Mouse (Mus musculus): ENCODE measurements around the gene Patl2. TPM values are rescaled to one million over a fixed set of nuclear protein-coding genes. Genes with fewer than 3 reads are reported as not detected.

The Patl2 gene
- polyA plus RNA-seq, 1 experiment from 2014 or later = not detected

DNA sequence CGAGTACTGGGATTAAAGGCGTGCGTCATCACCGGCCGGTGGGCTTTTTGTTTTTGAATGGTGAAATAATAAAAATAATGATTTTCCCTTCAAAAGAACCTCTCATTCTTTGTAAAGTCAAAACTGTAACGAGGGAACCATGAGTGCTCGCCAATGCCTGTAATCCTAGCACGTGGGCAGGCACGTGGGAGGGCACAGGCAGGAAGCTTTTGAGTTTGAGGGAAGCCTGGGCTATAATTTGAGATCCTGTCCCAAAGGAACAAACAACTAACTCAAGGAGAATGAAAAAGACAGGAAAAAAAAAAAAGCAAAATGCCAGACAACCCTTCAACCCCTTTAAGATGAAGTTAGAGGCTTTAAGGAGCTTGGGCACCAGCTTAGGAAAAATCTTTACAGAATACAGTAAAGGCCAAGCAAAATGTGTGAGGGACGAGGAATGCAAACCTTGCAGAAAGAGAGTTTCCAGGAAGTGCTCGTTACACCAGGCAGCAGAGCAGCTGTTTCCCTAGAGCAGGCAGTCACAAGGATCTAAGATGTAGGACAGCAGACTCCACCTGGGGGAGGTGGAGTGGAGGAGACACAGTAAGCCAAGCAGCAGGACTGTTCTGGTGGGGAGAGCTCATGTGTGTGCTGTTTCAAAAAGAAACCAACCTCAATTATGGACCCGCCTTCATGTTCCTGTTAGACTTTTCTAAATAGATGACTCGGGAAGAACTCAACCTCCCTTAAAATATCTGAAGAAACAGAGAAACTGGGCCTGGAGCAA is 22.4 kb downstream of the Patl2 start:
- peak overlapping the region; percentile 69 for H3K27ac ChIP-seq
- H3K36me3 ChIP-seq = no peaks in the 10 kb centered on the region
- H3K4me3 ChIP-seq = no peak overlapping the region
- no peak for ATAC-seq (ENCODE audit: insufficient number of reproducible peaks, low FRiP score, low TSS enrichment, low read depth)
- H3K9ac ChIP-seq = no peak overlapping the region
- H3K4me1 ChIP-seq = 0 out of 2 replicates have a peak, but pooled peaks cover 10% of the 10 kb centered on the region
- 50% methylated on average over 13 of the region's 13 CpGs for WGBS
- H3K27me3 ChIP-seq = no peaks in the 10 kb centered on the region
- no peaks in the 10 kb centered on the region for H3K9me3 ChIP-seq
- no peak overlapping the region for H3K4me2 ChIP-seq

DNA sequence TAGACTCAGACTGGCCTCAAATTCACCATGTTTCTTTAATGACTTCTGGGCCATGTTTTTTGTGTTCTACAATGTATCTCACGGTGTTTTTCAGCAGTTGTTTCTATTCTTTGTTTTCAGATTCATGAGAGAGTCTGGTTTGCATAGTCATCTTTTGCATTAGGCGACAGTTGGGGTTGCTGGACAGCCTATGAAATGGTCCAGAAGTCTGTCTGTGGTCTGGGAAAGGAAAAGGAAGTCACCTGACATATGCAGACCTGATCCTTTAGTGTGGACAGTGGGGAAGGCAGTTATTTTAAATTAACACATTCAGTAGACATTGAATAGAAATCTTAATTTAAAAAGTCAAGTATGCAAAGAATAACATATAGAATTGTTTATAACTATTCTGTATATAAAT is 23.5 kb downstream of the Patl2 start:
- Histone ChIP-seq H3K9ac (no peak overlapping the region), H3K27me3 (no peaks in the 10 kb centered on the region), H3K4me1 (0 out of 2 replicates have a peak, but pooled peaks cover 10% of the 10 kb centered on the region), H3K9me3 (no peaks in the 10 kb centered on the region), H3K4me2 (no peak overlapping the region), H3K36me3 (no peaks in the 10 kb centered on the region), H3K27ac (no peak overlapping the region), H3K4me3 (no peak overlapping the region)
- 83% methylated on average over 2 of the region's 2 CpGs for WGBS
- no peak for ATAC-seq (ENCODE audit: insufficient number of reproducible peaks, low FRiP score, low TSS enrichment, low read depth)

DNA sequence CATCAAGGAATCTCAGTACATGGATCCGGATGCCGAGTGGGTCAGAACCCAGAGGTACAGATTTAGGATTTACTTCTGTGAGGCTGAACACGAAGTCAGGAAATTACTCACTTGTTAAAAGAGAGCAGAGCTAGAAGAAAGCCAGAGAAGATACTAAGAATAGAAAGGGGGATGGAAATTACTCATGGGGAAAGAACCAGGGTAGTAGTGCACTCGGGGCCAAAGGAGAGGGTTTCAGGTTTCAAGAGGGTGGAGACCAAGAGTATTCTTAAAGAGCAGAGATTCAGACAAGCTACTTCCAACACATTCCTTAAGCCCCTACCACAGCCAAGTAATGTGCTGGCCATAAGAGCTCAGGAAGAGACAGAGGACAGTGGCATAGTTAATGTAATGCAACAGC is 24.4 kb downstream of the Patl2 start:
- ATAC-seq (ENCODE audit: insufficient number of reproducible peaks, low FRiP score, low TSS enrichment, low read depth) = 0 out of 2 replicates have a peak, but pooled peaks have one; percentile 43
- H3K27me3 ChIP-seq = no peaks in the 10 kb centered on the region
- 41% methylated on average over 4 of the region's 4 CpGs for WGBS

DNA sequence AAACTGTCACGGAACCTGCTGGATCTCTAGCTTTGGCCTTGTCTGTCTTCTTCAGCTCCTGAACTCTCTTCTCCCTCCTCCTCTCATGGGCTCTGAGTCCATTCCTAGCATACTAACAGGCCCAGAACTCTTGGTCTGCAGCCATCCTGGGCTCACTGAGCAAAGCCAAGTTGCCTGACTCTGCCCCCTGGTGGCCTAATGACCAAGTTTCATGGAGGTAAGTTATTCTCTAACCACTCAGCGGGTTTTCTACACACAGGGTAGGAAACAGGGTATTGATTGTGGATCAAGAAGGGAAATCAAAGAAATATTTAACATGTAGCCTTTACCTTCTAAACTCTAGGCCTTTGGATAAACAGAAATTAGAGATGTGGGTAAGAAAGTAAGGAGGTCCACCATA is 25.3 kb downstream of the Patl2 start, which contains the start of gene Trim69:
Gene Trim69, plus strand, starts transcription at position 21 of the 400 bp plus-strand sequence.
- Histone ChIP-seq H3K9me3 (no peaks in the 10 kb centered on the region), H3K27ac (no peak within 1 kb of the TSS), H3K4me3 (no peak within 1 kb of the TSS), H3K27me3 (no peaks in the 10 kb centered on the region), H3K9ac (no peak within 1 kb of the TSS), H3K4me2 (no peak within 1 kb of the TSS), H3K4me1 (0 out of 2 replicates have a peak, but pooled peaks cover 10% of the 10 kb centered on the region), H3K36me3 (no peaks in the 10 kb centered on the region)
- 50% methylated on average over 2 of the region's 2 CpGs for WGBS
- ATAC-seq (ENCODE audit: insufficient number of reproducible peaks, low FRiP score, low TSS enrichment, low read depth) = no peak

More for the DNA sequence above, 24.4 kb downstream of the Patl2 start:
- Histone ChIP-seq H3K4me1 (0 out of 2 replicates have a peak, but pooled peaks cover 10% of the 10 kb centered on the region), H3K27ac (no peak overlapping the region), H3K9me3 (no peaks in the 10 kb centered on the region), H3K9ac (no peak overlapping the region), H3K4me3 (no peak overlapping the region), H3K36me3 (no peaks in the 10 kb centered on the region), H3K4me2 (no peak overlapping the region)

DNA sequence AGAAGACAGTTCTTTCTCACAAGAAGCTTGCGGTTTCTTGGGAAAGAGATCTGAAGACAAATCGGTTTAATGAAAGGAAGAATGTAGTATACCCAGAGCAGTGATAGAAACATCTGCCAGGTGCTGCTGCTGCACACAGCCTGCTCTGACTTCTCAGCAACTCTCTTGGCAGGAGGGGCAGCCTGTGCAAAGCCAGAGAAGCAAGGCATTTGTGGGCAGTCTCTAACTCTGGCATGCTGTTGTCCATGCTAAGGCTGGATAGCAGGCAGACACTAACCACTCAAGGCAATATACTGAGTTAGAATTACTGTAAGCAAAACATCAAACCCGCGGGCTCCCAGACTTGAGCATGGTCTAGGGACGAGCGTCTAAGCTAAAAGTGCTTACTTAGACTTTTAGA is 26.3 kb downstream of the Patl2 start:
- WGBS = 75% methylated on average over 6 of the region's 6 CpGs
- H3K9me3 ChIP-seq = no peaks in the 10 kb centered on the region
- H3K27me3 ChIP-seq = no peaks in the 10 kb centered on the region
- H3K4me2 ChIP-seq = no peak overlapping the region
- ATAC-seq (ENCODE audit: insufficient number of reproducible peaks, low FRiP score, low TSS enrichment, low read depth) = no peak
- H3K36me3 ChIP-seq = peaks cover 5% of the 10 kb centered on the region; the same call in 1 of the 2 replicates
- no peak overlapping the region for H3K9ac ChIP-seq
- H3K4me1 ChIP-seq = 0 out of 2 replicates have a peak, but pooled peaks cover 10% of the 10 kb centered on the region
- no peak overlapping the region for H3K27ac ChIP-seq
- no peak overlapping the region for H3K4me3 ChIP-seq

DNA sequence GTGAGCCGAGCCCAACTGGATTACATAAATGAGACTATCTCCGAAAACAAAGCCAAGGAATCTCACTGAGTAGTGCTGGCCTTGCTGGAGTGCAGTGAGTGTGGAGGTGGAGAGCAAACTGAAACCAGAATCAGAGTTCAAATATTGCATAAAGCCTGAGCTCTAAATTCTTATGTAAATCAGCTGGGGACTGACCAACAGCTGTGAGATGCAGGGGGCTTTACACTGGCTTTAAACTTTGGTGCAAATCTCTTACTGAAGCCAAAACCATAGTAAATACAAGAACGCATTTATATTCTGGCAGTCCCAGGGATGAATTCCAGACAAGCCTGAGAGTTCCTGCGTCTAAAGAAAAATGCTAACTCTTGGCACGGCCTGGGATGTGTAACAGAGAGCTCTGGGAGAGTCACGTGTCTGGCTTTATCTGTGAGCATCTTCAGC is 27.6 kb downstream of the Patl2 start:
- H3K9me3 ChIP-seq = no peaks in the 10 kb centered on the region
- H3K27me3 ChIP-seq = no peaks in the 10 kb centered on the region
- WGBS = 46% methylated on average over 6 of the region's 6 CpGs
- no peak overlapping the region for H3K4me2 ChIP-seq
- H3K4me1 ChIP-seq = 0 out of 2 replicates have a peak, but pooled peaks cover 4% of the 10 kb centered on the region
- ATAC-seq (ENCODE audit: insufficient number of reproducible peaks, low FRiP score, low TSS enrichment, low read depth) = no peak
- H3K4me3 ChIP-seq = no peak overlapping the region
- H3K9ac ChIP-seq = no peak overlapping the region
- peak overlapping the region; percentile 30; the same call in 1 of the 2 replicates for H3K27ac ChIP-seq
- H3K36me3 ChIP-seq = peaks cover 5% of the 10 kb centered on the region; the same call in 1 of the 2 replicates

DNA sequence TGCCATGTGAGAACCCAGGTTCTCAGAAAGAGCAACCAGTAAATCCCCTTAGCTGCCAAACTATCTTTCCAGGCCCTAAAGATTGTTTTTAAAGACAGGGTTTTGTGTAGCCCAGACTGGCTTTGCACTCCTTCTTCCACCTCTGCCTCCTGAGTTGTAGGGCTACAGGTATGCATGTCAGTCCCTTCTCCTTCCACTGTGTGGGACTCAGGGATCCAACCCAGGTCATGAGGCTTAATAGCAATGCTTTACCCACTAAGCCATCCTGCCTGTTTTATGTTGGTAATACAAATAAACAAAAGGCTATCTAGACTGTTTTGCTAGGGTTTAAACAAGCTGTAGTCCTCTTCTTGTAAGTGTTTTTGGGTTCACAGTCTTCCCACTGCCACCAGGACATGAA is 28.4 kb downstream of the Patl2 start:
- peaks cover 5% of the 10 kb centered on the region; the same call in 1 of the 2 replicates for H3K36me3 ChIP-seq
- H3K4me2 ChIP-seq = no peak overlapping the region
- H3K9ac ChIP-seq = no peak overlapping the region
- H3K4me1 ChIP-seq = 0 out of 2 replicates have a peak, but pooled peaks cover 3% of the 10 kb centered on the region
- no peak overlapping the region for H3K4me3 ChIP-seq
- no peak overlapping the region for H3K27ac ChIP-seq
- H3K27me3 ChIP-seq = no peaks in the 10 kb centered on the region
- no peak for ATAC-seq (ENCODE audit: insufficient number of reproducible peaks, low FRiP score, low TSS enrichment, low read depth)
- no peaks in the 10 kb centered on the region for H3K9me3 ChIP-seq

DNA sequence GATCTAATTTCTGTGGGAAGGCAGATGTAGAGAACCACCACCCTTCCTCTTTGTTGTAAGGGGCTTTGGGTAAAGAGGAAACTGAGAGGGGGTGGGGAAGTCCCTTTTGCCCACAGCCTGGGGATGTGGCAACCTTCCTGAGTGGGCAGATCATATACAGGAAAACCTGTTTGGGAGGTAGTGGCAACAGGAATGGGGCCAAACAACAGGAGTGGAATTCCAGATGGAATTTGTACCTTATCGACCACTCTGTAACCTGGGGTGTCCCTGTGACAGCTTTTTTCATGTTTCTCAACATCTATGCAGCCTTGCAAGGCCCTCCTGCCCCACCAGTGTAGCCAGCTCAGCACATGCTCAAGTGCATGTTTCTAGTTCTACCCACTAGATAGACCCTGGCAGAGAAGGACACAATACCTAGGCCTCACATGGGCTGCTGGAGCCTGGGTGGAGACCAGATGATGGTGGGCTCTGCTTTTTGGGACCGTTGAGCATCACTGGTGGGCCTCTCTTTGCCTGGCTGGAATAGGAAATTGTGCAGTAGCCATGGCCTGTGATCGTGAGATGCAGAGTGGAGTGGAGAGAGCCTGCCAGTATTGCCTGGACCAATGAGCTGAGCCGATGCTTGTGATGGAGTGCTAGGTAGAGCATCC is 29.8 kb downstream of the Patl2 start:
- ATAC-seq (ENCODE audit: insufficient number of reproducible peaks, low FRiP score, low TSS enrichment, low read depth) = no peak
- Histone ChIP-seq H3K4me3 (no peak overlapping the region), H3K9me3 (no peaks in the 10 kb centered on the region), H3K4me1 (0 out of 2 replicates have a peak, but pooled peaks cover 3% of the 10 kb centered on the region), H3K27me3 (no peaks in the 10 kb centered on the region), H3K27ac (no peak overlapping the region), H3K4me2 (no peak overlapping the region), H3K9ac (no peak overlapping the region), H3K36me3 (peaks cover 7% of the 10 kb centered on the region; the same call in 1 of the 2 replicates)
- 84% methylated on average over 4 of the region's 4 CpGs for WGBS

DNA sequence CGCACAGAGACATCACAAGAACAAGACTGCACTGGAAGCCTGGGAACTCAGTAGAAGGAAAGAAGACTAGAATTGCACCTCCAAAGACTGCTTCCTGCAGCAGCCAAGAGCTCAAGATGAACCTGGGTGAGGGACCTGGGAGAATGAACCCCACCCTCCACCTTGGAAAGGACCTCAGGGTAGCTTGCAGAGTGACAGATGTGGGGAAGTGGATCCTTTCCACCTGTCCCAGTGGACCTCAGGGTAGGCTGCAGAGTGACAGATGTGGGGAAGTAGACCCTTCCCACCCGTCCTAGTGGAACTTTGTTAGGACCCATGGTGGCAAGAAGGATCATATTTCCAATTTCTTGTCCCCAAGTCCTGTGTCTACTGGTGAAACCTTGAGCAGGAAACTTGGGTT is 30.7 kb downstream of the Patl2 start:
- H3K9me3 ChIP-seq = no peaks in the 10 kb centered on the region
- H3K4me1 ChIP-seq = no peaks in the 10 kb centered on the region
- H3K4me2 ChIP-seq = no peak overlapping the region
- ATAC-seq (ENCODE audit: insufficient number of reproducible peaks, low FRiP score, low TSS enrichment, low read depth) = no peak
- peaks cover 10% of the 10 kb centered on the region; the same call in 1 of the 2 replicates for H3K36me3 ChIP-seq
- WGBS = 75% methylated on average over 2 of the region's 2 CpGs
- H3K27me3 ChIP-seq = no peaks in the 10 kb centered on the region
- H3K9ac ChIP-seq = no peak overlapping the region
- H3K4me3 ChIP-seq = no peak overlapping the region
- H3K27ac ChIP-seq = no peak overlapping the region

DNA sequence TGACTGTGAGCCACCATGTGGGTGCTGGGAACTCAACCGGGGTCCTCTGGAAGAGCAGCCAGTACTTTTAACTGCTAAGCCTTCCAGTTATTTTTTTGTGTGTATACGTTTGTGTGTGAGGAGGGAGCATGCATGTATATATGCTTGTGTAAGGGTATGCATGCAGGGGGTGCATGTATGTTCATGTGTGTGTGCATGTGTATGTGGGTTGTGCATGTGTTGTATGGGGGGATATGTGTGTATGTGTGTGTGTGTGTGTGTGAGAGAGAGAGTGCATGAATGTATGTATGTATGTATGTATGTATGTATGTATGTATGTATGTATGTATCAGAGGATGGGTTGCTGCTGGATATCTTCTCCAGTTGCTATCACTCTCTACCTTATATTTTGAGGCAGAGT is 31.5 kb downstream of the Patl2 start:
- WGBS = 93% methylated on average over 2 of the region's 2 CpGs
- Histone ChIP-seq H3K27ac (no peak overlapping the region), H3K27me3 (no peaks in the 10 kb centered on the region), H3K4me2 (no peak overlapping the region), H3K9ac (no peak overlapping the region), H3K4me1 (no peaks in the 10 kb centered on the region), H3K36me3 (peaks cover 10% of the 10 kb centered on the region; the same call in 1 of the 2 replicates), H3K9me3 (no peaks in the 10 kb centered on the region), H3K4me3 (no peak overlapping the region)
- no peak for ATAC-seq (ENCODE audit: insufficient number of reproducible peaks, low FRiP score, low TSS enrichment, low read depth)

DNA sequence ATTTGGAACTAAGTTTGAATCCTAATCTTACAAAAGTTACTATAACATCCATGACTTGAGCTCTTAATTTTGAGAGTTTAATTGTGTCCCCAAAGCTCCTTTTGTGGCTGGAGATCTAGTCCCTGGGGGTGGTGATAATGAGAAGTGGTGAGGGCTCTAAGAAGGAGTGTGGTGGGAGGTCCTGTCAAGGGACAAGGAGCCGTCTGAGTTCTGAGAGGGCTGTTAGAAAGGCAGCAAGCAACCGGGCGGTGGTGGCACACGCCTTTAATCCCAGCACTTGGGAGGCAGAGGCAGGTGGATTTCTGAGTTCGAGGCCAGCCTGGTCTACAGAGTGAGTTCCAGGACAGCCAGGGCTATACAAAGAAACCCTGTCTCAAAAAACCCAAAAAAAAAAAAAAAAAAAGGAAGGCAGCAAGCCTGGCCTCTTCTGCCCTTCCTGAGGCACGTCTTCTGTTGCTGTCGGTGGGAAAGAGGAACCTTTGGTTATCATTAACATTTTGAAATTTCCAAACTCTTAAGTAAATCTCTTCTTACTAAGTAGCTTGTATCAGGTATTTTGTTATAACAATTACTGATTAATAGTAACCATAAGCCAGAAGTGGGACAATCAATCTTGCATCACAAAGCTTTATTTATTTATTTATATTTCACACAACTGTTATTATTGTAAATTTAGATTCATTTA is 32.2 kb downstream of the Patl2 start:
- H3K36me3 ChIP-seq = peaks cover 10% of the 10 kb centered on the region; the same call in 1 of the 2 replicates
- no peaks in the 10 kb centered on the region for H3K27me3 ChIP-seq
- H3K27ac ChIP-seq = no peak overlapping the region
- H3K4me1 ChIP-seq = 0 out of 2 replicates have a peak, but pooled peaks cover 5% of the 10 kb centered on the region
- 84% methylated on average over 7 of the region's 7 CpGs for WGBS
- no peaks in the 10 kb centered on the region for H3K9me3 ChIP-seq
- no peak for ATAC-seq (ENCODE audit: insufficient number of reproducible peaks, low FRiP score, low TSS enrichment, low read depth)
- H3K4me3 ChIP-seq = no peak overlapping the region
- H3K4me2 ChIP-seq = no peak overlapping the region
- no peak overlapping the region for H3K9ac ChIP-seq

Measured in limb, embryonic 15.5 days (tissue).